Mouse (Mus musculus): ENCODE data around the gene Speer4f1.
"Not testable (repeated sequence)": the region's sequence is repeated elsewhere in the genome, so short reads cannot be mapped to it uniquely, and the experiment has no call there.

The Speer4f1 gene

DNA sequence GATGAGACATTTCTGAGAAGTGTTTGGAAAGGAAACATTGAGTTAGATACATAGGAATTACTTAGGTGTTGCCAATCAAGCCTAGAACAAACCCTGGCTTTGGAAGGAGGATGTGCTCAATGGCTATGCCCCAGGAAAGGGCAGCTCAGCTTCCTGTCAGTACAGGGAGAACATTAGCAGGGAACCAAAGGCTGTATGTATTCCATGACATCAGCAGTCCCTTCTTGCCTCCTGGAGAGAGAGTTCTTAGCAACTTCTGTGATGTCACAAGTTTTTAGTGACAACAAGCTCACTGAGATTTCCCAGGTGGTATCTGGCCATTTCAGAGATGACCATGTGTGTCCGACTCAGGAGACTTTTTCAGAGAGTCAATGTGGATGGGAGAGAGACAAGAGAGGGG, at the start of gene Speer4f1:
Gene Speer4f1, plus strand, starts transcription at position 301 of the 400 bp plus-strand sequence.
- not testable (repeated sequence) for DNase-seq (ENCODE audit: low spot score in 2 of 2)

DNA sequence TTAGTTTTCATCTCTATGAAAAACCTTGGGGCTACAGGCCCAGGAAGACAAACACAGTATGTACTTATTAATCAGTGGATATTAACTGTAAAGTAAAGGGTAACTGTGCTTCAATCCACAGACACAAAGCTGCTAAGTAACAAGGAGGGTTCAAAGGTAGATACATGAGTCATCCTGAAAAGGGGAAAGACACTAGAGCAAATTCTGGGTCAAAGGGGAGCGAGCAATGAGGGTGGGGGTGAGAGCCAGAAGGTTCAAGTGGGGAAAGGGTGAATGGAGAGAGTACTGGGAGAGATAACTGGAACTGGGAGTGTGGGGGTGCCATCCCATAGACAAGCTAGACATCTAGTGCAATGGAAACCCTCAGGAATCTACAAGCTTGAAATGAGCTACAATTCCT, 49.0 kb upstream of the Speer4f1 start:
- DNase-seq (ENCODE audit: low spot score in 2 of 2), result no peak

DNA sequence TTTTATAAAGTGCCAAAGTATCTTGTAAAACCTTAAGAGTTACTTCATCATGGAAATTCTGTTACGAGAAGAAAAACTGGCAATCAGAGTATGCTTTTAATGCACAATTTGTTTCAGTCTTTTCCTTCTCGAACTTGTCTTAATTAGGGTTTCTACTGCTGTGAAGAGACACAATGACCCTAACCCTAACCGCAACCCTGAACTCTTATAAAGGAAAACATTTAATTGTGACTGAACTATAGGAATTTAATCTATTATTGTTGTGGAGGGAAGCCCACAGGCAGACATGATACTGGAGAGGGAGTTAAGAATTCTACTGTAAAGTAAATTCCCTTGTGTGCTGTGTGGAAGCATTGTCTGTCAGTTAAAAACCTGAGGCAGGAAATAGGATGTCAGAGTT, 41.2 kb upstream of the Speer4f1 start:
- DNase-seq (ENCODE audit: low spot score in 2 of 2), result no peak

DNA sequence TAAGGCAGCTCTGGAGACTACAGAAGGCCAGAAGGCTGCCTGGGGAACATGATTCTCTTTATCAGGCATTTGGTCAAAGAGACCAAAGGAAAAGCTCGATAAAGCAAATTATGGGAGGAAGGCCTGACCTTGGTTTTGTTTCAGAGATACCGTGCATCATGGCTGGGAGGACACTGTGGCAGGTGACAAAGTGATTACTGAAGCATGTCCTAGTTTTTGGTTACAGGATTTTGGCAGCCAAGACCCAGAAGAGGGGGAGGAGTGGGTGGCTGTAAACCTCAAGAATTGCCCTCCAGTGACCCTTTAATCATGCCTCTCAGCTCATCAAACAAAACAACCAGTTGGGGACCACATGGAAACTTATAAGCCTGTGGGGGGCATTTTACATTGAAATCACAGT, 39.7 kb upstream of the Speer4f1 start:
- DNase-seq (ENCODE audit: low spot score in 2 of 2), result no peak

DNA sequence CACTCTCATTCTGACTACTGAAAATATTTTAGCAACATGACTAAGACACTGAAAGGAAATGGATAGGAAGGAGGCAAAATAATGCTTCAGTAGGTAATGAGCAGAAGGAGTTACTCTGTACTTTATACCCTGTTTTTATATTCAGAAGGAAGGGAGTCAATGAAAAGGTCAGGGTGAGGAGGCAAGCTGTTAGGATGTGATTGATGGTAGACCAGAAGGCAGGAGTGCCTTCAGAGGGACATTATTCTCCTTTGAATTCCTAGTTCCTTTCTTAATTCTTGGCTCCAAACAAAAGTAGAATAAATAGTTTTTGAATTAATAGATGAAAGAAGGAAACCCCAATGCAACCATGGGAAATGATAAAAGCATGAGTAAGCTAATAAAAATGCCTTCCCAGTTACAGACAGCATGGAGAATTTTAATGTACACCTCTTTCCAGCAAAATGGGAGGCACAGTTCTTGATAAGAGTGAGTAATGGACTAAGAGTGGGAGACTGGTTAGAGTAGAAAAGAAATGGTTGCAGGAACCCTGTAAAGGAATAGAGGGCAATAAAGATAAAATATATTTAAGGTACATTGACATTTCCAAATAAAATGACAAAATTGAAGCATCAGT, 36.3 kb upstream of the Speer4f1 start:
- DNase-seq (ENCODE audit: low spot score in 2 of 2), result no peak

DNA sequence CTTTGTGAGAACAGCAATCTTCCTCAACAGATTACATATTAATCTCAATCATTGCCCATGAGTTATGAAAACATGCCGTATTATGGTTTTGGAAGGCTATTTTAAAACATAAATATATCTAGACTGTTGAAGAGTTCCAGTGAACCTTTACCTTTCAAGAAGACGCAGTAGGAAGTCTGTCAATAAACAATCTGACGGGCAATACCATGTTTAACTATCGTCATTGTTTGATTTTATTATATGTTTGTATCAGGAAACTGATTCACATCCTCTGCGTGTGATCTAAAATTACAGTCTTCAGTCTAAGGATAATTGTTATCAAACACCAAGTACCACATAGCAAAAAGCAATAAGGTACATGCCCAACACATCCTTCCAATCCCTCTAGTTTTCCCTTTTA, 21.8 kb upstream of the Speer4f1 start:
- no peak for DNase-seq (ENCODE audit: low spot score in 2 of 2)

DNA sequence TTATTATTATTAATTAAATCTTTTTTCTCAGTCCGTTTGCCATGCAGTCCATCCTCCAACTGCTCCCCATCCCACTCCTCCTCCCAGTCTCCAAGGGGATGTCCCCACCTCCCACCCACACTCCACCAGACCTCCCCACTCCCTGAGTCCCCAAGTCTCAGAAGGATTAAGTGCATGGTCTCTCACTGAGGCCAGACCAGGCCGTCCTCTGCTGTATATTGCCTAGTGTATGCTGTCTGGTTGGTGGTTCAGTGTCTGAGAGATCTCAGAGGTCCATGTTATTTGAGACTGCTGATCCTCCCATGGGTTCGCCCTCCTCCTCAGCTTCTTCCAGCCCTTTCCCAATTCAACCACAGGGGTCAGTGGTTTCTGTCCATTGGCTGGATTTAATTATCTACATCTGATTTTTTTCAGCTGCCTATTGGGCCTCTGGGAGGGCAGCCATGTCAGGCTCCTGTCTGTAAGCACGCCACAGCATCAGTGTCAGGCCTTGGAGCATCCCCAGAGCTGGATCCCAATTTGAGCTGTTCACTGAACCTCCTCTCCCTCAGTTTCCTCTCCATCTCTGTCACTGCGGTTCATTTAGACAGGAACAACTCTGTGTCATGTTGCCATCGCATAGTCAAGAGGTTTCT, 20.8 kb upstream of the Speer4f1 start:
- no peak for DNase-seq (ENCODE audit: low spot score in 2 of 2)

DNA sequence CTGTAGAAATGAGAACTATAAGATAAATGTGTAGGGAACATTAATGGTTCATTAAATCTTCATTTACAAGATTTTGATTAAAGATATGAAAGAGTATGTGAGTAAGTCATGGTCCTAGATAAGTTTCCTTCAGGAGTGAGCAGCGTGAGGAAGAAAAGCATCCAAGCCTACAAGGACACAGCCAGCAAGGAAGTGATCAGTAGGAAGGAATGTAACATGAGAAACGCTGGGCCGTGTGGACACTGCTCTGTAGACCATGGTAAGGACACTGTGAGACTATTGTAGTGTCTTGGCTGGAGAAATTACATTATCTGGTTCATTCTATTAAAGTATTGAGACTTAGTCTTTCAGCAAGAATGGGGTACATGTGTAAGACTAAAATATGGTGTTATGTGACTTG, 19.2 kb upstream of the Speer4f1 start:
- no peak for DNase-seq (ENCODE audit: low spot score in 2 of 2)

DNA sequence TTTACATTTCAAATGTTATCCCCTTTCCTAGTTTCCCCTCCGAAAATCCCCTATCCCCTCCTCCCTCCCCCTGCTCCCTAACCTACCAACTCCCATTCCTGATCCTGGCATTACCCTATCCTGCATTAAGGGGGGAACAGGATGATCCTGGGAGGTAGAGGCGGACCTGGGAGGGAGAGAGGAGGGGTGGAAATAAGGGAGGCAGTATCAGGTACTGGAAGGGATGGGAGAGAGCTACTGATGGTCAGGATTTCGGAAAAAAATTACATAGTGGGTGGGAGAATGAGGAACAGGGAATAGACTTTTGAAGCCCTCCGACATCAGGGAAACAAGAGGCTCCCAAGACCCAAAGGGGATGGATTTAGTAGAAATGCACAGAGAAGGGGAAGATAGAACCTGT, 7.8 kb upstream of the Speer4f1 start:
- DNase-seq (ENCODE audit: low spot score in 2 of 2), result not testable (repeated sequence)

DNA sequence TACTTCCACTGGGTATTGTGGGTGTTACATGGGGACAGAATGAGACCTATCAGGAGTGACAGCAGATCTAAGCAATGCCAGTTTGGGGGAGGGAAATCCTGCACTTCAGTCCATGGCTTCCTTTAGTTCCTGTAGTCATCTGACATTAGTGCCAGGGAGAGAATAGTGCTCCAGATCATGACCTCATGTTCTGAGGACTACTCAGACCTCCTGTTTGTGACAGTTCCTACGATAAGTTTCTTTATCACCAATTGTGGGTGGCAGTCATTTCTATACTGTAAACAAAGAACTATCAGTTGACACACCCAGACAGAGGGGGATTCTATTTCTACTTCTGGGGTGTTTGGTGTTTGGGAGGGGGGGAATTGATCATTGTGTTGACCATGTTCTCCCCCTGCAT, 578 bp downstream of the Speer4f1 start:
- no peak for DNase-seq (ENCODE audit: low spot score in 2 of 2)

DNA sequence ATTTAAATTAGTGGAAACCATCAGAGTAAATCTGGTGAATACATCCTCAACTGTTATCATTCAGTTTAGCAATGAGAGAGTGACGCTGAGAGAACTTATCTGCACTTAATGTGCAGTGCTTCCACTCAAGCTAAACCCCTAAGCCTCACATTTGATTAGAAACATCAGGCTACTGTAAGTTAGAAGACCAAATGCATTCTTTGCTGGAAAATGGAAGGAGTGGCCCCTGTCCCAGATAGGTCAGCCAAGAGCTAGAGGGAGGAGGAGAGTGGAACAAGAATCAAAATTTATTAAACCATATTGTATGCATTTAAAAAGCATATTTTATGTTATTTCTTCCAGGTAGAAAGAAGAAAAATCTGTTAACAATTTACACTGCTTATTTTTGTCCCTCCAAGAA, 14.0 kb downstream of the Speer4f1 start:
- no peak for DNase-seq (ENCODE audit: low spot score in 2 of 2)

DNA sequence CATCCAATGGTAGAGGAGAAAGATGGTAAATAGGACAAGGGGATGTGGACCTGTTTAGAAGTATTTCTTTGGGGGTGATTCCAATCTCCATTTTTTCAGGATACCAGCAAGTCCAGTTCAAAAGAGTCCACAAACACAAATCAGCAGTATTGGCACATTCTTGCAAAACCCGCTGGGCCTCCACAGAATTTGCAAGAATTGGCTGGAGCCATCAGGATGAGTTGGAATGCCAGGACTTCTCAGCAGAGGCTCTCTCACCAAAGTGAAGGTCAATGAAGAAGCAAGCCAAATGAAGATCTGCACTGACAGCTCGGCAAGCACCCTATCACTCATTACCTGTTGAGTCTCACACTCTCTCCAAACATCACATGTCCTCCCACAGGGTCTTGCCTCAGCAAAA, 19.7 kb downstream of the Speer4f1 start:
- no peak for DNase-seq (ENCODE audit: low spot score in 2 of 2)

DNA sequence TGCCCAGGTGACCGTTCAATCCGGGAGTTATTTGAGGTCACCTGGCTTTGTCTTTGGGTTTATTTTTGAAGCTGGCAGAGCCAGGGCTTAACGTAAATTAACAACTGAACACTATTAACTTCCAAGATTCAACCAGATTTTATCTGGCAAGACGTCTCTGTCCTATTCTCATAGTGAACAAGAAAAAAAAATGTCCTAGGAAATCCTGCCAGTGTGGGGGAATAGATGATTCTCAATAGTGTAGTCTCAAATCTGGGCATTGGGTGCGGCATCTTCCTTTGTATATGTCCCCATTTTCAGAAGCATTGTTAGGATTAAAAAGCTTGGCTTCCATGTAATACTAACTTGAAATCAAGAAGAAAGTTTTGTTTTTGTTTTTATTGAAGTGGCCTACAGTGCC, 20.8 kb downstream of the Speer4f1 start:
- no peak for DNase-seq (ENCODE audit: low spot score in 2 of 2)

DNA sequence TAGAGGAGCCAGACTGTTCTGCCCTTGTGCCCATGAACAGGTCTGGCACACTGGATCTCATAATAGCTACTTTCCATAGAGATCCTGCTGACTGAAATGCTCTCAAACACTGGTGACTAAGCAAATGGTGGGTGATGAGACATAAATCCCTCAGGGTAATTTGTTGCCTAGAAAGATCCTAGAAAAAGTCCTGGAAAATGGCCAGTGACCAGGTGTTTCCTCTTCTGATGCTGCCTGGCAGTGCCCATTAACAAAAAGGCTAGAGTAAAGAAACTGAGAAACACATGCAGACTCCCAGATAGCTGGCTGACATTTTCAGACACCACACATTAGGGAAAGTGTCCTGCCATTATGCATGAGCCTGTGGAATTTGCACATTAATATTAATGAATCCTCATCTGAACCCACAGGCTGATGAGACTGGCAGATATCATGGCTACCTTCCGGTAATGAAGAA, 24.0 kb downstream of the Speer4f1 start:
- DNase-seq (ENCODE audit: low spot score in 2 of 2), result no peak

DNA sequence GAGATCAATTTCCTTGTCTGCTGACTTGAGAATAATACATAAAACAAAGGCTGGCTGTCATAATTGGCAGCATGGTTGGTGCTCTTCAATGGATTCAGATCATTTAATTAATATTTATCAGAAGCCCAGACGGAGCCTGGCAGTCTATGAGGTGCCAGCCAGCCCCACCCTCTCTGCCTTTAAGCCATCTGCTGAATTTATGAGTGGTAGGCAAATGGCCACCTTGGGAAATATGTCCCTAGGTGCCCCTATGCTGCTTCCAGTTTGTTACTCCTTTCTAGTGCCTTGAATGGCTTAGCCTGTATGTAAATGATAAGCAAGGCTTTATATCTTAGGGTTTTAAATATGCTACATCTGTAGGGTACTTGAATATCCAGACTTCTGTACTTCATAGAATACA, 25.0 kb downstream of the Speer4f1 start:
- DNase-seq (ENCODE audit: low spot score in 2 of 2), result no peak

DNA sequence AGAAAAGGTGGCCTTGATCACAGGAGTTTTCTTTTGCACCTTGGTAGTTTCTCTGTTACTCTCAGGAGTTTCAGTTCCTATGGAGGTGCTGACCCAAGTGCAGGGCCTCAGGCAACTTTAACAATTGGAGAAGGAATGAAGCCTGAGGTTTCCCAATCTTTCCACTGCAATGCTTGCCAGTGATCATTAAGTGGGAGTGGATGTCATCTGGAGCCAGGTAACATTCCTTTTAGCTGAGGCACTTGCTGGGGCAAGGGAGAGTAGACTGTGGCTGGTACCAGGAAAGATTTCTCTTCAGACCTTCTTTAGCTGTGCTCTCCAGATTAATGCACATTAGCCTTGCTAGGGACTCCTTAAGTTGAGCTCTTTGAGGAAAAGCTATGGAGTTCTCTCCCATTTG, 29.6 kb downstream of the Speer4f1 start:
- DNase-seq (ENCODE audit: low spot score in 2 of 2), result no peak

DNA sequence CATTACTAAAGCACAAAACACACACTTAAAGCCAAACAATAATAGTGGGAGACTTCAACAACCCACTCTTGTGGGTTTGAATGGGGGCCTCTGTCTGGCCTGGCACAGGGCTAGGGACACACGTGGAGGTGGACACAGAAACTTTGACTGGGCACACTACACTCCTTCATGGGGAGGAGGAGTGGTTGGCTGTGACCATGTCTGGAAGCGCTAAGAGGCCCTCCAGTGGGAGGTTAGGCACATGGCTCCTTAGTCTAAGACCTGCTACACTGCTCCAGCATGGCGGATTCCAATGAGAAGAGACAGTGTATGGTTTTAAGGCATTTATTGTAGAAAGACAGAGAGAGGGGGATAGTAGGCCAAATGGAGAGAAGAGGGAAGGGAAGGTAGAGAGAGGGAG, 32.1 kb downstream of the Speer4f1 start:
- no peak for DNase-seq (ENCODE audit: low spot score in 2 of 2)
